Mouse (Mus musculus): ENCODE data around the gene Olfr1337.
"Not testable (repeated sequence)": the region's sequence is repeated elsewhere in the genome, so short reads cannot be mapped to it uniquely, and the experiment has no call there.

Olfr1337 gene

GRCm38 (mm10) chr4:118782486-118782885 lies at the start of gene Olfr1337:
Gene Olfr1337 (minus strand): TSS chr4:118782586.
- DNase-seq (ENCODE audit: low spot score in 2 of 2) = no peak

GRCm38 (mm10) chr4:118818921-118819320 lies 36.5 kb upstream of the Olfr1337 start:
- DNase-seq (ENCODE audit: low spot score in 2 of 2) = no peak

- no peak for DNase-seq (ENCODE audit: low spot score in 2 of 2)
These were observed 27.5 kb upstream of the Olfr1337 start, which contains the start of gene Olfr1335 for GRCm38 (mm10) chr4:118809844-118810243. Gene Olfr1335 (minus strand): TSS chr4:118809944.

GRCm38 (mm10) chr4:118792796-118793195 lies 10.4 kb upstream of the Olfr1337 start:
- DNase-seq (ENCODE audit: low spot score in 2 of 2) = not testable (repeated sequence)

- DNase-seq (ENCODE audit: low spot score in 2 of 2) = no peak
These were observed 23.7 kb downstream of the Olfr1337 start, which contains the start of gene Olfr1338 for GRCm38 (mm10) chr4:118758637-118759036. Gene Olfr1338 (minus strand): TSS chr4:118758737.

GRCm38 (mm10) chr4:118741881-118742280 lies 40.5 kb downstream of the Olfr1337 start:
- DNase-seq (ENCODE audit: low spot score in 2 of 2) = no peak

- DNase-seq (ENCODE audit: low spot score in 2 of 2) = no peak
These were observed 41.2 kb downstream of the Olfr1337 start for GRCm38 (mm10) chr4:118740988-118741698.

- DNase-seq (ENCODE audit: low spot score in 2 of 2) = no peak
These were observed 42.8 kb downstream of the Olfr1337 start for GRCm38 (mm10) chr4:118739574-118739973.

- no peak for DNase-seq (ENCODE audit: low spot score in 2 of 2)
These were observed 50.5 kb downstream of the Olfr1337 start, which contains the start of gene Olfr1339 for GRCm38 (mm10) chr4:118731875-118732274. Gene Olfr1339 (plus strand): TSS chr4:118732175.
